Mouse (Mus musculus): ENCODE results near the gene Rbm20. TPM values are rescaled to one million over a fixed set of nuclear protein-coding genes. Genes with fewer than 3 reads are reported as not detected.

Rbm20 gene
- total and polyA plus RNA-seq, 3 experiments: 143 to 231 (median 194) TPM

DNA sequence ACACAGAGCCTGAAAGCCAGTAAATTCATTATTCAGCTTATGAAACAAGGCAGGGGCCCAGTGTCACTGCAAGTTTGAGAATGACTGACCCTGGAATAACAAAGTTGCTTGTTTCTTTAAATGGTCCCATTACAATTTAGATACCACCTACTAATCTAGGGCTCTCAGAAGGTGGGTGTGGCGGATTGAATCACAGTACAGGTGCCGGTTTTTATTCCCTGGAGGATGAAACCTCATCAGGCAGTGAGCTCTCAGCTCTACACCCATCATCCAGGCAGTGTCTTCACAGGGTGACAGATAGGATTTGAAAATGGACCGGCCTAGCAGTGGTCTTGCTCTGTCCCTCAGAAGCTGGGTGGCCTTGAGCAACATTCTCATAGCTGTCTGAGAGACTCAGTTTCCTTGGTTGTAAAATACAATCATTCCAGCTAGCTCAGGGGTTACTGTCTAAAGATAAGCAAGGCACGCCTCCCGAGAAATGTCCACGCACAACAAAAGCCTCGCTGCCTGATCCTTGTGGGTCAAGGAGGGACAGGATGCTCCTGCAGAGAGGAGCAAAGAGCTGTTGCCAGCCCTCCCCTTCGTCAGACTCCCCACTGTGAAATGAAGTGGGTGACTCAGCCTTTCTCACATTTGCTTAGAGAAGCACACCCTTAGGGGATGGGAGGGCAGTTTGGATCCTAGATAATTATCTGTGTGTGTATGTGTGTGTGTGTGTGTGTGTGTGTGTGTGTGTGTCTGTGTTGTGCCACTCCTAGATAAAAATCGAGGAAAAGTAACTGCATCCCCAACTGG lies 2.8 kb upstream of the Rbm20 start:
- WGBS: 33% methylated on average over 9 of the region's 9 CpGs
- H3K36me3 ChIP-seq (ENCODE audit: control insufficient read depth, insufficient read depth, low read length): no peaks in the 10 kb centered on the region
- TF ChIP-seq EP300 (IDR thresholded peaks at IDR 0.05; ENCODE audit: insufficient read depth, low read depth, low read length): no peak
- no peak for TF ChIP-seq CTCF (IDR thresholded peaks at IDR 0.05)
- TF ChIP-seq POLR2A (IDR thresholded peaks at IDR 0.05; ENCODE audit: insufficient read depth, low read depth, low read length): no peak
- H3K4me3 ChIP-seq: no peak overlapping the region
- intact Hi-C loops (cut with DNase I): loop anchor here (10.0 kb wide), 1 partner anchor 80 kb away; no protein-coding TSS in a partner anchor
- H3K9ac ChIP-seq (ENCODE audit: low read depth, low read length): no peak overlapping the region
- H3K27me3 ChIP-seq (ENCODE audit: control insufficient read depth, insufficient read depth, low read length): no peaks in the 10 kb centered on the region; the same call in 1 of the 2 replicates
- peaks cover 2% of the 10 kb centered on the region; the same call in 1 of the 2 replicates for H3K4me1 ChIP-seq (ENCODE audit: control insufficient read depth, insufficient read depth, low read length)
- no peak for DNase-seq
- no peaks in the 10 kb centered on the region for H3K79me2 ChIP-seq (replicated peaks; ENCODE audit: control insufficient read depth, insufficient read depth, low read length)
- peak overlapping the region; percentile 70 for H3K27ac ChIP-seq

GRCm38 (mm10) chr19:53676228-53676627 lies 878 bp upstream of the Rbm20 start:
- H3K27me3 ChIP-seq (ENCODE audit: control insufficient read depth, insufficient read depth, low read length): no peaks in the 10 kb centered on the region; the same call in 1 of the 2 replicates
- no peaks in the 10 kb centered on the region for H3K79me2 ChIP-seq (replicated peaks; ENCODE audit: control insufficient read depth, insufficient read depth, low read length)
- peak; percentile 34 to 39 for DNase-seq
- TF ChIP-seq POLR2A (IDR thresholded peaks at IDR 0.05; ENCODE audit: insufficient read depth, low read depth, low read length): 0 out of 2 replicates have a peak, but pooled peaks have one; percentile 3
- no peak for TF ChIP-seq CTCF (IDR thresholded peaks at IDR 0.05)
- H3K27ac ChIP-seq: peak overlapping the region; percentile 89
- H3K4me1 ChIP-seq (ENCODE audit: control insufficient read depth, insufficient read depth, low read length): no peaks in the 10 kb centered on the region
- H3K36me3 ChIP-seq (ENCODE audit: control insufficient read depth, insufficient read depth, low read length): no peaks in the 10 kb centered on the region
- peak overlapping the region; percentile 63 for H3K4me3 ChIP-seq
- intact Hi-C loops (cut with DNase I): loop anchor here (2.0 to 10.0 kb wide), 3 partner anchors 21 to 79 kb away; no protein-coding TSS in a partner anchor
- 1% methylated on average over 26 of the region's 26 CpGs for WGBS
- H3K9ac ChIP-seq (ENCODE audit: low read depth, low read length): peak overlapping the region; percentile 93

- Histone ChIP-seq H3K27me3 (ENCODE audit: control insufficient read depth, insufficient read depth, low read length) (no peaks in the 10 kb centered on the region; the same call in 1 of the 2 replicates), H3K79me2 (replicated peaks; ENCODE audit: control insufficient read depth, insufficient read depth, low read length) (no peaks in the 10 kb centered on the region), H3K36me3 (ENCODE audit: control insufficient read depth, insufficient read depth, low read length) (no peaks in the 10 kb centered on the region), H3K4me1 (ENCODE audit: control insufficient read depth, insufficient read depth, low read length) (no peaks in the 10 kb centered on the region), H3K9ac (ENCODE audit: low read depth, low read length) (peak overlapping the region; percentile 22), H3K27ac (peak overlapping the region; percentile 89), H3K4me3 (peak overlapping the region; percentile 63)
- intact Hi-C loops (cut with DNase I): loop anchor here (5.0 to 10.0 kb wide), 2 partner anchors 33 to 76 kb away; no protein-coding TSS in a partner anchor
- WGBS: 72% methylated on average over 9 of the region's 9 CpGs
- no peak for DNase-seq
- TF ChIP-seq CTCF (IDR thresholded peaks at IDR 0.05) (no peak), POLR2A (IDR thresholded peaks at IDR 0.05; ENCODE audit: insufficient read depth, low read depth, low read length) (no peak), EP300 (IDR thresholded peaks at IDR 0.05; ENCODE audit: insufficient read depth, low read depth, low read length) (no peak)
These were observed 2.1 kb downstream of the Rbm20 start for GRCm38 (mm10) chr19:53679194-53679593.

GRCm38 (mm10) chr19:53679981-53680380 lies 2.9 kb downstream of the Rbm20 start:
- Histone ChIP-seq H3K4me3 (peak overlapping the region; percentile 63), H3K27ac (peak overlapping the region; percentile 89), H3K36me3 (ENCODE audit: control insufficient read depth, insufficient read depth, low read length) (no peaks in the 10 kb centered on the region), H3K4me1 (ENCODE audit: control insufficient read depth, insufficient read depth, low read length) (no peaks in the 10 kb centered on the region), H3K79me2 (replicated peaks; ENCODE audit: control insufficient read depth, insufficient read depth, low read length) (no peaks in the 10 kb centered on the region), H3K9ac (ENCODE audit: low read depth, low read length) (peak overlapping the region; percentile 28), H3K27me3 (ENCODE audit: control insufficient read depth, insufficient read depth, low read length) (no peaks in the 10 kb centered on the region; the same call in 1 of the 2 replicates)
- intact Hi-C loops (cut with DNase I): loop anchor here (5.0 to 10.0 kb wide), 2 partner anchors 32 to 75 kb away; no protein-coding TSS in a partner anchor
- TF ChIP-seq CTCF (IDR thresholded peaks at IDR 0.05) (no peak), EP300 (IDR thresholded peaks at IDR 0.05; ENCODE audit: insufficient read depth, low read depth, low read length) (no peak), POLR2A (IDR thresholded peaks at IDR 0.05; ENCODE audit: insufficient read depth, low read depth, low read length) (no peak)
- WGBS: 54% methylated on average over 7 of the region's 7 CpGs
- DNase-seq: no peak

GRCm38 (mm10) chr19:53682427-53682826 lies 5.3 kb downstream of the Rbm20 start:
- H3K4me1 ChIP-seq (ENCODE audit: control insufficient read depth, insufficient read depth, low read length): no peaks in the 10 kb centered on the region
- intact Hi-C loops (cut with DNase I): no loop called here
- H3K36me3 ChIP-seq (ENCODE audit: control insufficient read depth, insufficient read depth, low read length): peaks cover 2% of the 10 kb centered on the region; the same call in 1 of the 2 replicates
- no peaks in the 10 kb centered on the region for H3K27me3 ChIP-seq (ENCODE audit: control insufficient read depth, insufficient read depth, low read length)
- H3K4me3 ChIP-seq: no peak overlapping the region
- no peak overlapping the region for H3K9ac ChIP-seq (ENCODE audit: low read depth, low read length)
- H3K79me2 ChIP-seq (replicated peaks; ENCODE audit: control insufficient read depth, insufficient read depth, low read length): no peaks in the 10 kb centered on the region
- WGBS: 30% methylated on average over 8 of the region's 8 CpGs
- H3K27ac ChIP-seq: peak overlapping the region; percentile 40
- TF ChIP-seq POLR2A (IDR thresholded peaks at IDR 0.05; ENCODE audit: insufficient read depth, low read depth, low read length) (no peak), EP300 (IDR thresholded peaks at IDR 0.05; ENCODE audit: insufficient read depth, low read depth, low read length) (no peak), CTCF (IDR thresholded peaks at IDR 0.05) (no peak)
- DNase-seq: no peak

DNA sequence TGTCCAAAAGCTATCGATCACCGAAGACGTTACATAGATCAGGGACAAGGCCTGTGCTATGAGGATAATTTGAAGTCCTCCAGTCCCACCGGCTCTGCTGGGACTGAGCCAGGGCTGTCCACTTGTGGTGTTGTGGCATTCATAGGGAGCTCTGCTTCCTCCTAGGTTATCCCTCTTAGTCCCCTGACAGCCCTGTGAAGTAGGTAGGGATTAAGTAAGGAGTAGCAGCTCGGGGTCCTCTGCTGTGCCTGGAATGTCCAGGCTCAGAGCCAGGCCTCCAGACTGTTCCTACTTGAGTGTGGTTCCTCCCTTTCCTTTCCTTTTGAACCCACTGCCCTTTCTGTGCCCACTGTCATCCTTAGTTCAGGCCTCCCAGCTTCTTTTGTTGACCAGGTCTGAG lies 10.5 kb downstream of the Rbm20 start:
- intact Hi-C loops (cut with DNase I): no loop called here
- Histone ChIP-seq H3K27ac (no peak overlapping the region), H3K4me3 (no peak overlapping the region), H3K79me2 (replicated peaks; ENCODE audit: control insufficient read depth, insufficient read depth, low read length) (no peaks in the 10 kb centered on the region), H3K27me3 (ENCODE audit: control insufficient read depth, insufficient read depth, low read length) (no peaks in the 10 kb centered on the region), H3K9ac (ENCODE audit: low read depth, low read length) (no peak overlapping the region), H3K36me3 (ENCODE audit: control insufficient read depth, insufficient read depth, low read length) (peaks cover 4% of the 10 kb centered on the region), H3K4me1 (ENCODE audit: control insufficient read depth, insufficient read depth, low read length) (peaks cover 10% of the 10 kb centered on the region; the same call in 1 of the 2 replicates)
- no peak for DNase-seq
- 42% methylated on average over 5 of the region's 5 CpGs for WGBS
- TF ChIP-seq CTCF (IDR thresholded peaks at IDR 0.05) (no peak), POLR2A (IDR thresholded peaks at IDR 0.05; ENCODE audit: insufficient read depth, low read depth, low read length) (no peak), EP300 (IDR thresholded peaks at IDR 0.05; ENCODE audit: insufficient read depth, low read depth, low read length) (no peak)

Measured in heart, adult 2 months (tissue).